Mouse (Mus musculus) heart, adult 2 months (tissue): ENCODE measurements around the gene Rab35. TPM values are rescaled to one million over a fixed set of nuclear protein-coding genes. Genes with fewer than 3 reads are reported as not detected.

Experiments used
- DNase-seq, 2 experiments: peaks; one replicate each; pipeline ENCODE4 v3.0.0; 2021
- H3K27ac ChIP-seq: fragments of 200-600 bp; 2 replicates; pipeline ENCODE4 v1.8.1; 2022
- H3K27me3 ChIP-seq: fragments of 200-500 bp; 2 replicates; pipeline ENCODE4 v1.6.1; 2012; ENCODE audit warnings: mild to moderate bottlenecking, low read length, inconsistent platforms, mixed read lengths; ENCODE audit not compliant: control insufficient read depth, insufficient read depth
- H3K36me3 ChIP-seq: fragments of 200-500 bp; 2 replicates; pipeline ENCODE4 v1.6.1; 2012; ENCODE audit warnings: low read length, inconsistent platforms; ENCODE audit not compliant: control insufficient read depth, insufficient read depth
- H3K4me1 ChIP-seq: fragments of 200-500 bp; 2 replicates; pipeline ENCODE4 v1.6.1; 2011; ENCODE audit warnings: low read length; ENCODE audit not compliant: control insufficient read depth, insufficient read depth
- H3K4me3 ChIP-seq: fragments of 200-600 bp; 2 replicates; pipeline ENCODE4 v1.8.1; 2022
- H3K79me2 ChIP-seq: fragments of 200-500 bp; replicated peaks from 2 replicates; pipeline ENCODE4 v1.6.1; 2012; ENCODE audit warnings: mild to moderate bottlenecking, inconsistent platforms, low read length, moderate library complexity, mixed read lengths; ENCODE audit not compliant: control insufficient read depth, insufficient read depth
- H3K9ac ChIP-seq: fragments of 200-500 bp; 2 replicates; pipeline ENCODE4 v1.6.1; 2012; ENCODE audit warnings: low read depth, mild to moderate bottlenecking, control low read depth, inconsistent platforms, low read length, mixed read lengths
- CTCF ChIP-seq: fragments of 200-600 bp; IDR thresholded peaks from 2 replicates; pipeline ENCODE4 v1.8.1; 2022; ENCODE audit warnings: antibody characterized with exemption, mild to moderate bottlenecking, moderate library complexity
- EP300 ChIP-seq: fragments of 200-500 bp; IDR thresholded peaks from 2 replicates; pipeline ENCODE4 v1.6.1; 2011; ENCODE audit warnings: low read depth, low read length, control low read depth; ENCODE audit not compliant: insufficient read depth
- POLR2A ChIP-seq: fragments of 200-500 bp; IDR thresholded peaks from 2 replicates; pipeline ENCODE4 v1.6.1; 2011; ENCODE audit warnings: mild to moderate bottlenecking, low read depth, low read length, control low read depth; ENCODE audit not compliant: insufficient read depth
- WGBS: fragments of 180-500 bp; shearing (Covaris S2); methylation state at CpG from one replicate; pipeline ENCODE4 v1.1.7; 2018; 5-methylcytosine and 5-hydroxymethylcytosine counted together
- intact Hi-C: fragments of 180-260 bp; cut with DNase I; formaldehyde crosslinking; loops from one replicate; pipeline ENCODE4 v1.15.1; 2025
- polyA plus RNA-seq: library from polyadenylated mRNA; depleted of rRNA; stranded (reverse); fragments of >200 nt; gene quantifications from 2 replicates; pipeline ENCODE4 v1.2.3, GENCODE M21; 2012
- total RNA-seq, 2 experiments: library from RNA; stranded (reverse); gene quantifications; 2 replicates each; pipeline ENCODE4 v1.2.3; 2021

Rab35 gene
- total and polyA plus RNA-seq, 3 experiments, result 40.1 to 48.6 (median 41.2) TPM

- no peak overlapping the region for H3K9ac ChIP-seq
- no peaks in the 10 kb centered on the region for H3K79me2 ChIP-seq
- no peak overlapping the region for H3K4me3 ChIP-seq
- H3K36me3 ChIP-seq, result no peaks in the 10 kb centered on the region
- TF ChIP-seq EP300 (no peak), CTCF (no peak), POLR2A (no peak)
- H3K4me1 ChIP-seq, result no peaks in the 10 kb centered on the region
- H3K27me3 ChIP-seq, result no peaks in the 10 kb centered on the region
- H3K27ac ChIP-seq, result no peak overlapping the region
- intact Hi-C loops, result no loop called here
- DNase-seq, result no peak
- WGBS, result 86% methylated on average over 12 of the region's 12 CpGs
Observed at GRCm38 (mm10) chr5:115668986-115669385, 37.3 kb downstream of the Rab35 start.

- Histone ChIP-seq H3K4me1 (no peaks in the 10 kb centered on the region), H3K27me3 (no peaks in the 10 kb centered on the region), H3K9ac (no peak overlapping the region), H3K4me3 (no peak overlapping the region), H3K79me2 (no peaks in the 10 kb centered on the region), H3K36me3 (no peaks in the 10 kb centered on the region), H3K27ac (no peak overlapping the region)
- no peak for DNase-seq
- 80% methylated on average over 11 of the region's 11 CpGs for WGBS
- TF ChIP-seq CTCF (no peak), EP300 (no peak), POLR2A (no peak)
- intact Hi-C loops, result no loop called here
Observed at GRCm38 (mm10) chr5:115669974-115670373, 38.3 kb downstream of the Rab35 start.

- intact Hi-C loops, result no loop called here
- Histone ChIP-seq H3K36me3 (no peaks in the 10 kb centered on the region), H3K27ac (no peak overlapping the region), H3K4me3 (no peak overlapping the region), H3K9ac (no peak overlapping the region), H3K79me2 (no peaks in the 10 kb centered on the region), H3K4me1 (no peaks in the 10 kb centered on the region), H3K27me3 (no peaks in the 10 kb centered on the region)
- no peak for TF ChIP-seq CTCF
- no peak for TF ChIP-seq POLR2A
- no peak for TF ChIP-seq EP300
- no peak for DNase-seq
- WGBS, result 57% methylated on average over 2 of the region's 2 CpGs
Observed at GRCm38 (mm10) chr5:115670406-115670805, 38.7 kb downstream of the Rab35 start.

GRCm38 (mm10) chr5:115671846-115672245 is 40.1 kb downstream of the Rab35 start:
- 75% methylated on average over 8 of the region's 8 CpGs for WGBS
- Histone ChIP-seq H3K79me2 (no peaks in the 10 kb centered on the region), H3K27ac (no peak overlapping the region), H3K27me3 (no peaks in the 10 kb centered on the region), H3K4me3 (no peak overlapping the region), H3K4me1 (no peaks in the 10 kb centered on the region), H3K9ac (no peak overlapping the region), H3K36me3 (no peaks in the 10 kb centered on the region)
- TF ChIP-seq POLR2A (no peak), CTCF (no peak), EP300 (no peak)
- no peak for DNase-seq
- intact Hi-C loops, result no loop called here

- WGBS, result 82% methylated on average over 10 of the region's 10 CpGs
- H3K27me3 ChIP-seq, result no peaks in the 10 kb centered on the region
- H3K4me3 ChIP-seq, result no peak overlapping the region
- H3K27ac ChIP-seq, result no peak overlapping the region
- H3K9ac ChIP-seq, result no peak overlapping the region
- H3K36me3 ChIP-seq, result no peaks in the 10 kb centered on the region
- intact Hi-C loops, result no loop called here
- no peaks in the 10 kb centered on the region for H3K4me1 ChIP-seq
- H3K79me2 ChIP-seq, result no peaks in the 10 kb centered on the region
- no peak for DNase-seq
- TF ChIP-seq CTCF (no peak), POLR2A (no peak), EP300 (no peak)
Observed at GRCm38 (mm10) chr5:115685126-115685525, 53.4 kb downstream of the Rab35 start.

GRCm38 (mm10) chr5:115686716-115687115 is 55.0 kb downstream of the Rab35 start:
- no peak for DNase-seq
- no peak overlapping the region for H3K27ac ChIP-seq
- H3K4me3 ChIP-seq, result no peak overlapping the region
- intact Hi-C loops, result no loop called here
- no peaks in the 10 kb centered on the region for H3K36me3 ChIP-seq
- no peak overlapping the region for H3K9ac ChIP-seq
- WGBS, result 54% methylated on average over 7 of the region's 7 CpGs
- H3K27me3 ChIP-seq, result no peaks in the 10 kb centered on the region
- TF ChIP-seq CTCF (no peak), POLR2A (no peak), EP300 (no peak)
- H3K79me2 ChIP-seq, result no peaks in the 10 kb centered on the region
- no peaks in the 10 kb centered on the region for H3K4me1 ChIP-seq

GRCm38 (mm10) chr5:115693271-115693670 is 61.6 kb downstream of the Rab35 start:
- Histone ChIP-seq H3K4me3 (no peak overlapping the region), H3K27me3 (no peaks in the 10 kb centered on the region), H3K4me1 (no peaks in the 10 kb centered on the region), H3K36me3 (no peaks in the 10 kb centered on the region), H3K79me2 (no peaks in the 10 kb centered on the region), H3K9ac (no peak overlapping the region), H3K27ac (no peak overlapping the region)
- 48% methylated on average over 3 of the region's 3 CpGs for WGBS
- TF ChIP-seq EP300, result no peak
- TF ChIP-seq CTCF, result no peak
- no peak for TF ChIP-seq POLR2A
- DNase-seq, result no peak
- intact Hi-C loops, result no loop called here
